15 mouse cellular contexts compared by ENCODE assay signal in genomic region chr6:4987084-4987483, GRCm38 (mm10).
"Had no signal": no experiment of that assay in that cellular context is flagged by ENCODE, and none has a peak within 500 bp of the region (broad histone marks: within the 10 kb centered on the region; RNA-seq: fewer than 3 reads in every experiment).

No protein-coding gene starts in this region.

- H3K27ac ChIP-seq: liver, embryonic 12.5 days; liver, embryonic 14.5 days; macrophage; midbrain, embryonic 13.5 days; midbrain, embryonic 15.5 days; neural tube, embryonic 12.5 days; stomach, embryonic 15.5 days; stomach, postnatal 0 days had no signal

- H3K4me1 ChIP-seq: midbrain, embryonic 15.5 days; neural tube, embryonic 12.5 days; stomach, embryonic 15.5 days had no signal

- ATAC-seq: liver, embryonic 12.5 days; midbrain, embryonic 13.5 days; midbrain, embryonic 15.5 days had no signal

- DNase-seq: lung, embryonic 14.5 days; right cerebral cortex, postnatal 14 days; thymus, adult 2 months; thymus, postnatal 25 days; thymus, postnatal 4 days had no signal

- H3K9me3 ChIP-seq: liver, embryonic 12.5 days; megakaryocyte, embryonic 14.5 days; midbrain, embryonic 13.5 days; midbrain, embryonic 15.5 days; neural tube, embryonic 12.5 days; stomach, embryonic 15.5 days had no signal

- H3K36me3 ChIP-seq: liver, embryonic 12.5 days; midbrain, embryonic 13.5 days; midbrain, embryonic 15.5 days; neural tube, embryonic 12.5 days; stomach, embryonic 15.5 days had no signal

- H3K27me3 ChIP-seq: liver, embryonic 12.5 days; midbrain, embryonic 13.5 days; midbrain, embryonic 15.5 days; neural tube, embryonic 12.5 days; stomach, embryonic 15.5 days had no signal

- H3K4me3 ChIP-seq: liver, embryonic 12.5 days; megakaryocyte, embryonic 14.5 days; midbrain, embryonic 13.5 days; midbrain, embryonic 15.5 days; neural tube, embryonic 12.5 days; stomach, embryonic 15.5 days had no signal

- H3K9ac ChIP-seq: liver, embryonic 12.5 days; liver, embryonic 14.5 days; lung, embryonic 14.5 days; midbrain, embryonic 13.5 days; midbrain, embryonic 15.5 days; neural tube, embryonic 12.5 days; stomach, embryonic 15.5 days had no signal

- H3K4me2 ChIP-seq: liver, embryonic 12.5 days; lung, embryonic 14.5 days; midbrain, embryonic 11.5 days; midbrain, embryonic 13.5 days; midbrain, embryonic 15.5 days; neural tube, embryonic 12.5 days; stomach, embryonic 15.5 days had no signal
